Mouse (Mus musculus): ENCODE results near the gene Fcrl6. TPM values are rescaled to one million over a fixed set of nuclear protein-coding genes. Genes with fewer than 3 reads are reported as not detected.

Gene Fcrl6
- polyA plus RNA-seq, 1 experiment from 2014 or later: not detected

GRCm38 (mm10) chr1:172637801-172638200 lies 35.5 kb upstream of the Fcrl6 start:
- Histone ChIP-seq H3K9ac (ENCODE audit: low read depth, low read length) (no peak overlapping the region), H3K4me2 (ENCODE audit: low read length) (no peak overlapping the region), H3K27me3 (ENCODE audit: insufficient read depth, low read length) (no peaks in the 10 kb centered on the region), H3K4me1 (replicated peaks; ENCODE audit: insufficient read depth, low read length) (peaks cover 8% of the 10 kb centered on the region; the same call in 1 of the 2 replicates), H3K36me3 (ENCODE audit: insufficient read depth, low read length) (no peaks in the 10 kb centered on the region), H3K4me3 (replicated peaks; ENCODE audit: low read depth, low read length) (no peak overlapping the region), H3K9me3 (replicated peaks; ENCODE audit: low read length) (no peaks in the 10 kb centered on the region), H3K27ac (no peak overlapping the region)
- peak; percentile 54 for TF ChIP-seq CTCF (IDR thresholded peaks at IDR 0.05; ENCODE audit: low read depth)
- WGBS: 51% methylated on average over 4 of the region's 4 CpGs
- no peak for ATAC-seq (replicated peaks; ENCODE audit: low FRiP score, low read depth)
- no peak for DNase-seq (ENCODE audit: low spot score)

- peaks cover 8% of the 10 kb centered on the region; the same call in 1 of the 2 replicates for H3K4me1 ChIP-seq (replicated peaks; ENCODE audit: insufficient read depth, low read length)
- no peaks in the 10 kb centered on the region for H3K27me3 ChIP-seq (ENCODE audit: insufficient read depth, low read length)
- no peak for DNase-seq (ENCODE audit: low spot score)
- H3K4me3 ChIP-seq (replicated peaks; ENCODE audit: low read depth, low read length): no peak overlapping the region
- H3K9me3 ChIP-seq (replicated peaks; ENCODE audit: low read length): no peaks in the 10 kb centered on the region
- no peak overlapping the region for H3K4me2 ChIP-seq (ENCODE audit: low read length)
- no peak for TF ChIP-seq CTCF (IDR thresholded peaks at IDR 0.05; ENCODE audit: low read depth)
- no peak for ATAC-seq (replicated peaks; ENCODE audit: low FRiP score, low read depth)
- 58% methylated on average over 5 of the region's 5 CpGs for WGBS
- H3K36me3 ChIP-seq (ENCODE audit: insufficient read depth, low read length): no peaks in the 10 kb centered on the region
- H3K27ac ChIP-seq: no peak overlapping the region
- no peak overlapping the region for H3K9ac ChIP-seq (ENCODE audit: low read depth, low read length)
These were observed 33.9 kb upstream of the Fcrl6 start for GRCm38 (mm10) chr1:172636266-172636665.

DNA sequence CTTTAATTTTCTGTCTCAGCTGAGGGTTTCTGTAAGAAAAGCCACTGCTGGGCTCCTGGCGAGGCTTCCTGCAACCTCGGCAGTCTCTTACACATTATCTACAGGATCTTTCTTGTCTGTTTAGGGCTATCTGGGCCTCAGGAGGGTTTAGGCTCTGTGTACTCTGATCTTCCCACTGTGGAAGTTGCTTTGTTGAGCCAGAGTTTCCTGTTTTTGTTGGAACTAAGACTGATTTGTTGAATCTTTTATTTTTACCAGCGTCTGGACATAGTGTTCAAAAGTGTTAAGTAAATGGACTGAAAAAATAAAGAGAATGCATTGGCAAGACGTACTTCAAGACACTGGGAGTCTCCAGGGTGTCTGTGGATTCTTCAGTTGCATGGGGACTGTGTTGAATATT lies 32.9 kb upstream of the Fcrl6 start:
- Histone ChIP-seq H3K27me3 (ENCODE audit: insufficient read depth, low read length) (no peaks in the 10 kb centered on the region), H3K27ac (no peak overlapping the region), H3K36me3 (ENCODE audit: insufficient read depth, low read length) (no peaks in the 10 kb centered on the region), H3K4me2 (ENCODE audit: low read length) (no peak overlapping the region), H3K9me3 (replicated peaks; ENCODE audit: low read length) (no peaks in the 10 kb centered on the region), H3K4me3 (replicated peaks; ENCODE audit: low read depth, low read length) (no peak overlapping the region), H3K9ac (ENCODE audit: low read depth, low read length) (no peak overlapping the region), H3K4me1 (replicated peaks; ENCODE audit: insufficient read depth, low read length) (peaks cover 8% of the 10 kb centered on the region; the same call in 1 of the 2 replicates)
- no peak for ATAC-seq (replicated peaks; ENCODE audit: low FRiP score, low read depth)
- TF ChIP-seq CTCF (IDR thresholded peaks at IDR 0.05; ENCODE audit: low read depth): no peak
- no peak for DNase-seq (ENCODE audit: low spot score)
- 28% methylated on average over 4 of the region's 4 CpGs for WGBS

DNA sequence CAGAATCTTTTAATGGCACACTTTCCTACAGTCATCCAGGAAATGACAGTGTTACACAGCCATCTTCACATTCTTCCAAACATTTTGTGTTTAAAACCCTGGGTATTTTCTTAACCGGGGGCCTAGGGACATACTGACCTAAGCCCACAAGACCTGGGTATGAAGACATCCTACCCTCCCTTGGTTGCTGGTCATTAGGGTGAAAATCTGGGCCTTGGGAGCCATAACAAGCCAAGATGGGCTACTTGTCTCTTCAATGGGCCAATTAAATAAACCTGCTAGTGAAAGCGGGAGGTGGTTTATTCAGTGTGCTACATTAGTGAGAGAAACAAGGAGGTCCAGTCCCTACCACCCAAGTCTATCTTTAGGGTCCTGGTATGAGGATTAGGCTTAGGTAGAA lies 31.8 kb upstream of the Fcrl6 start:
- DNase-seq (ENCODE audit: low spot score) (no peak), ATAC-seq (replicated peaks; ENCODE audit: low FRiP score, low read depth) (no peak)
- H3K9me3 ChIP-seq (replicated peaks; ENCODE audit: low read length): no peaks in the 10 kb centered on the region
- peaks cover 8% of the 10 kb centered on the region; the same call in 1 of the 2 replicates for H3K4me1 ChIP-seq (replicated peaks; ENCODE audit: insufficient read depth, low read length)
- 89% methylated on average over 2 of the region's 2 CpGs for WGBS
- H3K4me2 ChIP-seq (ENCODE audit: low read length): no peak overlapping the region
- no peaks in the 10 kb centered on the region for H3K27me3 ChIP-seq (ENCODE audit: insufficient read depth, low read length)
- H3K4me3 ChIP-seq (replicated peaks; ENCODE audit: low read depth, low read length): no peak overlapping the region
- no peak overlapping the region for H3K9ac ChIP-seq (ENCODE audit: low read depth, low read length)
- TF ChIP-seq CTCF (IDR thresholded peaks at IDR 0.05; ENCODE audit: low read depth): no peak
- H3K27ac ChIP-seq: no peak overlapping the region
- no peaks in the 10 kb centered on the region for H3K36me3 ChIP-seq (ENCODE audit: insufficient read depth, low read length)

DNA sequence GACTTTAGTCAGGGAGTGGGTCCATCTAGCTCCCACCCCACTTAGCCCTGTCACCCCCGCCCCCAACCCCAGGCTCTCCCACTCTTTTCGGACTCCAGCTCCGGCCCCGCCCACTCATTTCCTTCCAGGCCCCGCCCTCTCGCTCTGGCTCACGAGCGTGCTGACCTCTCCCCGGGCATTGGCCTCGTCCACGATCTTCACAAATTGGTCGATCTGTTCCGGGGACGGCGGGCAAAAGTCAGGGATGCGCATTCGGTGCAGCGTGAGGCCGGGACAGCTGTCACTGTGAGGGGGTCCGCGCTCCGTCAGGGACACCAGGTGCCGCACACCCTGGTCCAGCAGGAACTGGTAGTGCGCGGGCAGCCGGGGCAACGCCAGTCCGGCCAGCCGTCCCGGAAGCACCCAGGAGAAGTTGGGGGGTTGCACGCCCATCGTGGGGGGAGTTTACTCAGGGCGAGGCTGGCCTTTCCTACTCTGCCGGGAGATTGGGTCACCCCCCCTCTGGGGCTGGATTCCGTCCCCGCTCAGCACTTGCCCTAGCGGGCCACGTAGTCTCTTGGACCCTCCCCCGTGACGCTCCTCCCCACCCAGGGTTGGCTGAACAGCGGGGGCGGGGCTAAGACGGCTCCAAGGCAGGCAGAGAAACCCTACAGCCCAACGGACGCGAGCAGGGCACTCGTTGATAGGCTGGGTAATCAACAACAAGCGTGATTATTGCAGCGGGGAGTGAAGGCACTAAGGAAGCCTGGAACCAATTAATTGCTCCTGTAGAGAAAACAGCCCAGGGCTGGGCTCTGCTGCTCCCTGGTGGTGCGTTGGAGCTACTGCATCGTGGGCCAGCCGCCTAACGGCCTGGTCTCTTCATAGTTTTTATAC lies 30.3 kb upstream of the Fcrl6 start, which contains the start of gene Dusp23:
Dusp23 (minus strand) TSS at position 512 of the 876 bp plus-strand sequence.
- no peaks in the 10 kb centered on the region for H3K9me3 ChIP-seq (replicated peaks; ENCODE audit: low read length)
- H3K9ac ChIP-seq (ENCODE audit: low read depth, low read length): peak within 1 kb of the TSS; percentile 61
- no peaks in the 10 kb centered on the region for H3K36me3 ChIP-seq (ENCODE audit: insufficient read depth, low read length)
- H3K4me3 ChIP-seq (replicated peaks; ENCODE audit: low read depth, low read length): peak within 1 kb of the TSS; percentile 60
- peak; percentile 99 for DNase-seq (ENCODE audit: low spot score)
- peak within 1 kb of the TSS; percentile 94 for H3K27ac ChIP-seq
- peak; percentile 98 for TF ChIP-seq CTCF (IDR thresholded peaks at IDR 0.05; ENCODE audit: low read depth)
- H3K4me2 ChIP-seq (ENCODE audit: low read length): peak within 1 kb of the TSS; percentile 86
- under 1% methylated on average over 53 of the region's 53 CpGs for WGBS
- H3K4me1 ChIP-seq (replicated peaks; ENCODE audit: insufficient read depth, low read length): peaks cover 8% of the 10 kb centered on the region; the same call in 1 of the 2 replicates
- H3K27me3 ChIP-seq (ENCODE audit: insufficient read depth, low read length): no peaks in the 10 kb centered on the region
- ATAC-seq (replicated peaks; ENCODE audit: low FRiP score, low read depth): peak; percentile 99

DNA sequence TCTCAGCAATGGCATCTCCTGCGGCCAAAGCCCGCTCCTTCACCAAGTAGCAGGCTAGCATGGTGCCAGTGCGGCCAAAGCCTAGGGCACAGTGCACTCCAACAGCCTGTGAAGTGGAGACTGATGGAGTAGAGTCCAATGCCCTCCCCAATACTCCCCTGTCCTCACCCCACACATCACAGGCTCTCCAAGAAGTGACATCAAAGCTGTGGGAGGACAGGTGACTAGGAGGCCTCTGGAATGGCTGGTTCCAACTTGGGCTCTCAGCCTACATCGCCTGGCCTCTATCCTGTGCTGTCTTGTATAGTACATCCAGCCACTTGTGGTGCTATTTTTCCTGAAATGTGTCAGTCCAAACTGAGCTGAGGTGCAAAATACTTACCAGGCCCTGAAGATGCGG lies 29.4 kb upstream of the Fcrl6 start:
- WGBS: 79% methylated on average over 5 of the region's 5 CpGs
- Histone ChIP-seq H3K36me3 (ENCODE audit: insufficient read depth, low read length) (no peaks in the 10 kb centered on the region), H3K9me3 (replicated peaks; ENCODE audit: low read length) (no peaks in the 10 kb centered on the region), H3K27ac (no peak overlapping the region), H3K27me3 (ENCODE audit: insufficient read depth, low read length) (no peaks in the 10 kb centered on the region), H3K4me3 (replicated peaks; ENCODE audit: low read depth, low read length) (no peak overlapping the region), H3K4me1 (replicated peaks; ENCODE audit: insufficient read depth, low read length) (peaks cover 8% of the 10 kb centered on the region; the same call in 1 of the 2 replicates), H3K9ac (ENCODE audit: low read depth, low read length) (no peak overlapping the region), H3K4me2 (ENCODE audit: low read length) (no peak overlapping the region; the same call in 1 of the 2 replicates)
- ATAC-seq (replicated peaks; ENCODE audit: low FRiP score, low read depth) (no peak), DNase-seq (ENCODE audit: low spot score) (no peak)
- no peak for TF ChIP-seq CTCF (IDR thresholded peaks at IDR 0.05; ENCODE audit: low read depth)
